Mouse (Mus musculus) E14TG2a.4 (cell line): ENCODE data around the gene Fbxw9.

Experiments
- CTCF ChIP-seq: conservative IDR thresholded peaks from 2 replicates; pipeline ENCODE4 v1.5.1; 2014; ENCODE audit warnings: low read length
- NANOG ChIP-seq: IDR thresholded peaks from 2 replicates; pipeline ENCODE4 v1.6.1; 2014; ENCODE audit warnings: borderline replicate concordance, low read length, mixed read lengths
- POU5F1 ChIP-seq: IDR thresholded peaks from 2 replicates; pipeline ENCODE4 v1.6.1; 2014; ENCODE audit warnings: low read length, borderline replicate concordance

DNA sequence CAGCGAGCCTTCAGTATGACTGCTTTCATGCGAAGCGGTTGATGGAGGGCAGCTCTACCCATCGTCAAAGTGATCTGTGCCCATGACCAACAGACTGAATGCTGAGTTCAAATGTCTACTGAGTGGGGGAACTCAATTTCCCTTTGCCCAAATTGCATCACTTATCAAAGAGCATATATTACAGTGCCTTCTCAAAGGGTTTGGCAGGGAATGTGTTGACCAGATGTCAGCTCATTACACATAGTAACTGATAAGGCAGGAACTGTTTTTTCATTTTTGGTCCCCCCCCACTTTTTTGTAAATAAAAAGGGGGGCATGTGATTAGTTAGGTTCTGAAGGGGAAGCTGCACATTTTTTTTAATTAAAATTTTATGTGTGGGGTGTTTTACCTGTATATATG lies 2.7 kb downstream of the Fbxw9 start:
- TF ChIP-seq CTCF (no peak), NANOG (no peak), POU5F1 (no peak)
